Mouse (Mus musculus) natural killer cell, adult 2 months (primary cell): ENCODE measurements around the gene Skp2.
A peak's percentile ranks its signal among the peaks of the same experiment; 100 is the strongest.

Experiments used
- DNase-seq, 2 experiments: peaks; one replicate each; pipeline ENCODE4 v3.0.0; 2022; ENCODE audit warnings: low spot score in 2 of 2

Gene Skp2

GRCm38 (mm10) chr15:9074671-9075070 is 80.6 kb downstream of the Skp2 start:
- DNase-seq = no peak

GRCm38 (mm10) chr15:9074139-9074538 is 81.1 kb downstream of the Skp2 start:
- DNase-seq = no peak

GRCm38 (mm10) chr15:9073684-9074083 is 81.5 kb downstream of the Skp2 start:
- no peak for DNase-seq

- no peak for DNase-seq
These were observed 82.1 kb downstream of the Skp2 start for GRCm38 (mm10) chr15:9073067-9073608.

- DNase-seq = no peak
These were observed 82.6 kb downstream of the Skp2 start for GRCm38 (mm10) chr15:9072630-9073029.

- peak; percentile 17 to 22 for DNase-seq
These were observed 83.4 kb downstream of the Skp2 start for GRCm38 (mm10) chr15:9071556-9072544.

GRCm38 (mm10) chr15:9070912-9071555 is 84.2 kb downstream of the Skp2 start, which contains the start of gene Nadk2:
Nadk2 (plus strand) TSS chr15:9071260.
- peak; percentile 97 for DNase-seq

- no peak for DNase-seq
These were observed 84.9 kb downstream of the Skp2 start for GRCm38 (mm10) chr15:9070353-9070752.

GRCm38 (mm10) chr15:9068881-9069280 is 86.3 kb downstream of the Skp2 start:
- DNase-seq = no peak
